Mouse (Mus musculus): Measurements from ENCODE around the gene Mrpl34.
"Not testable (repeated sequence)": the region's sequence is repeated elsewhere in the genome, so short reads cannot be mapped to it uniquely, and the experiment has no call there.

Mrpl34 gene

DNA sequence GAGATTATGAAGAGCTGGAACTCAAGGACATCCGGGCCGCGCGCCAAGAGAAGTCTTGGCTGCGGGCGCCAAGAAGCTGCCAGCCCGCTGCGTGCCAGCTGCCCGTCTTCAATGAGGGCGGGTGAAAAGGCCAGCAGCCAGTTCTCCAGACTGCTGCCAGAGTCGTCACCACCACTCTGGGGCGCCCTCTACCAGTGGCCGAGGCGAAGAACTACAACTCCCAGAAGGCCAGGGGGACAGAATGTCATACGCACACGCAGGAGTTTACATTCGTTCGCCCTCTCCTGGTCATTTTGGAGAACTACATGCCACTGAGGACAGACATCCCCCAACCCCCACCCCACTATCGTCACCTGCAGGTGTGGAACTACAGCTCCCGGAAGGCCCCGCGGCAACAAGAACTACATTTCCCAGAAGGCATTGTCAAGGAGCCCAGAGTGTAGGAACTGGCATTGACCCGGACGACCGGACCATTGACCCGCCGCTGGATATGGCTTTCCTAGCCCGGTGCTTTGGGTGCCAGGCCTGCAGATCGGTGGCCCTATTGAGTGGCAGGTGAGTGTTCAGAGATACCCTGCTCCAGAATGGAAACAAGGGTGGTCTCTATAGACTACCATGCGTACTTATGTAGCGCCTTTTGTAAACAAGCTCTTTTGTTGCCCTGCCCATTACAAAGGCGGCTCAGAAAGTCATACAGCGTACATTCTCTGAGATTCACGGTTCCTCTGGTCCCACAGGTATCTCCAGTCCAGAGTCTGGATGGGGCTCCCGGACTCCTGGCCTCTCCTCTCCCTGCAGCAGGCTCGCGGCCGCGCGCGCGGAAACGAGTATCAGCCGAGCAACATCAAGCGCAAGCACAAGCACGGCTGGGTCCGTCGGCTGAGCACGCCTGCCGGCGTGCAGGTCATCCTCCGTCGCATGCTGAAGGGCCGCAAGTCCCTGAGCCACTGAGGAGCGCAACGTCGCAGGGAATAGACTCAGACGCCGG is at the start of gene Mrpl34:
Gene Mrpl34, plus strand, starts transcription at position 447 of the 988 bp plus-strand sequence.
- DNase-seq (ENCODE audit: low read depth) = peak; percentile 100

DNA sequence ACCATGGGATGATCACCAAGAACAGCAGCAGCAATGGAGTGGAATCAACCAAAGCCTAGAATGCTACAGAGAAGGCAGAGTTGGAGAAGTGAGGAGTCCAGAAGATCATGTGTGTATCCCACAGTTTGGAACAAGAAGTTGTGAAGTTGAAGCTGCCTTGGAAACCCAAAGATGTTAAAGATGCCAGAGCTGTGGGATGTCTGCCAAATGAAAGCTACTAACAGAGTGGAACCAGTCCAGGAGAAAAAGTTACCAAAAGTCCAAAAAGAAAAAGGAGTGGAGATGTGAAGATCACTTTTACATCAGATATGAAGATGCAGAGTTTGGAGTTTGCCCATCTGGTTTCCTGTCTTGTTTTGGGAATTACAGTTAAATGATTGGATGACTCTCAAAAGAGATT is 42.6 kb upstream of the Mrpl34 start:
- DNase-seq (ENCODE audit: low read depth) = no peak

- DNase-seq (ENCODE audit: low read depth) = not testable (repeated sequence)
Observed at GRCm38 (mm10) chr8:71432935-71433334, 31.8 kb upstream of the Mrpl34 start.

GRCm38 (mm10) chr8:71437041-71437440 is 27.7 kb upstream of the Mrpl34 start:
- no peak for DNase-seq (ENCODE audit: low read depth)

DNA sequence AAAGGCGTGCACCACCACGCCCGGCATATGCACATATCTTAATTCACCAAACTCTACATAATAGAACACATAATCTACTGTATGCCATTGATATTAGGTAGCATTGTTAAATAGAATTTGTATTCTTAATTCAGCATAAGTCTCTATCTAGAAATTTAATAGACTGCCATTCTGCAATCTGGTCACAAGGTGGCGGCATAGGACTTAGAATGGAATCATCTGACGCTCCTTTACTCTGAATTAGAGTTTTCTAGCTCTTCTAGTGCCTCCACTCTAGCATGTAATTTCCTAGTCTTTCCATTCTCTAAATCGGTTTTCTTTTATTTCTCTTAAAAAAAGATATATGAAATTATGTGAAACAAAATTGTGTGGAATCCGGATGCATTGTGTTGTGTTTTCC is 23.4 kb upstream of the Mrpl34 start:
- DNase-seq (ENCODE audit: low read depth) = no peak

GRCm38 (mm10) chr8:71445096-71445495 is 19.7 kb upstream of the Mrpl34 start:
- DNase-seq (ENCODE audit: low read depth) = no peak

- DNase-seq (ENCODE audit: low read depth) = no peak
Observed at GRCm38 (mm10) chr8:71451337-71451736, 13.4 kb upstream of the Mrpl34 start.

- DNase-seq (ENCODE audit: low read depth) = no peak
Observed at GRCm38 (mm10) chr8:71451777-71452176, 13.0 kb upstream of the Mrpl34 start.

DNA sequence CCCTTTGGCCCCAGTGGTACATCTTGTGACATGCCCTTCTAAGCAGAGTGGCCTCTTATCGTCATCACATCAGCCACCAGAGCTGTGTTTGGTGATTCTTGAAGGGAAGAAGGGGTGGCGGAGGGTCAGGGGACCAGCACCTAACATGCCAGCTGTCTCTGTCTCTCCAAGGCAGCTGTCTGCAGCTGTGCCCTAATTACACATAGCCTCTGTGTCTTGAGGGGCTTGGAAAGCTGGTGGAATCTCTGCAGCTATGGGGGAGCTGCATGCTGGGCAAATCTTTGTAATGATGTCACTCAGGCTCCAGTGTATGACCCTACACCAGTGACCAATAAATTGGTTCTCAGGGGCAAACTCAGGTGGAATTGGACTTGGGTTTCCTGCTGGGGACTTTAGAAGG is 12.1 kb upstream of the Mrpl34 start:
- no peak for DNase-seq (ENCODE audit: low read depth)

GRCm38 (mm10) chr8:71454668-71455067 is 10.1 kb upstream of the Mrpl34 start:
- no peak for DNase-seq (ENCODE audit: low read depth)

DNA sequence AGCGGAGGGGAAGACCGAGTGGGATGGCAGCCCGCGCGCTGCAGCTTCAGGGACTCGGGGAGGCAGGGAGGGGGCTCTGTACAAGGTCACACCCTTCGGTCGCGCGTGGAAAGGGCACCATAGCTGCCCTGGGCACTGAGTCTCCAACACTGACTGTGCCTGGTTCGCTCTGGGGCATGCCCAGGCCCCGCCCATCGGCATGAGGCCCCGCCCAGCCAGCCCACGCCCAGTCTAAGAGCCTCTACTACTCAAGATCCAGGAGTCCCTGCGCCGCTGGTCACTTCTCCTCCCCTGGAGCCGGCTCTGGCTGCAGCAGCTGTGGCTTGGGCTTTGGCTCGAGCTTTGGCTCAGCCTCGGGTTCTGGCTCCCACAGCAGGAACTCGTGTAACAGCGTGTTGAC is 7.9 kb upstream of the Mrpl34 start:
- no peak for DNase-seq (ENCODE audit: low read depth)

DNA sequence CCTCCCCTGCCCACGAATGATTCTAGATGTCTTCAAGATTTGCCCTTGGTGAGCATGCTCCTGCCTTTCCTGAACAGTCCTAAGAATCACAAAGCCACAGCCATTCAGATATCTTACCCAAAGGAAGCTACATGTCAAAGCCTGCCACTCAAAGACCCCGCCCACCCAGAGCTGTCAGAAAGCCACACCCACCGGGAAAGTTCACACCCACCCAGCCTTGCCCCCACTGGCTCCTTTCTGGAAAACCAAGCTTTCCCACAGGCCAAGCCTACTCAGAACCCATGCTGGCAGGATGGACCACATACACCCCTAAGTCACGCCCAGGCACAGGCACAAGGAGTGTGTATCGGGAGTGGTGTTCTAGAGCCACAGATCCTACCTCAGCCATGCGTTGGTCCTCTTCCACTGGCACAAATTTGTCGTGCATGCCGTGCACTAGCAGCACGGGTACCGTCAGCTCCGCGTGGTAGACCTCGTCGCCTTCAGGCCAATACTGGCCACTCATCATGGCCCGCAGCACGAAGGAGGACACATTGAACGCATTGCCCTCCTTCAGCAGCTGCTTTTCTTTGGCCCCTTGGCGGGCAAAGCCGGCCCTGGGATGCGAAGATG is 7.0 kb upstream of the Mrpl34 start:
- DNase-seq (ENCODE audit: low read depth) = no peak

DNA sequence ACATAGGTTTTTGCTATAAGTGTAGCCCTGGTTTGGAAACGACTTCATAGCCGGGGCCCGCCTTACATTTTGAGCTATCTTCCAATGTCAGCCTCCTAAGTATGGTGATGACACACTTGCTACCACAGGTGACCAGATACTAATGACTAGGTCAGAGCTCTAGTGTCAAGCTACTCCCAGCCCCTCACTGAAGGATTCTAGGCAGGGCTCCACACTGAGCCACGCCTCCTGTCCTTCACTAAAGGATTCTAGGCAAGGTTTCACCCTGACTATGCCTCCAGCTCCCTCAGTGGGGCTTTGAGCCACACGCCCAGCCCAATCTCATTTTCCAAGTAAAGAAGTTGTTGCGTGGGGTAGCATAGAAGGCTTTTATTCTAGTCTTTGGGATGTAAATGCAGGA is 4.0 kb upstream of the Mrpl34 start:
- DNase-seq (ENCODE audit: low read depth) = no peak

- no peak for DNase-seq (ENCODE audit: low read depth)
Observed at GRCm38 (mm10) chr8:71461152-71461840, 3.5 kb upstream of the Mrpl34 start.

GRCm38 (mm10) chr8:71462191-71462590 is 2.6 kb upstream of the Mrpl34 start:
- no peak for DNase-seq (ENCODE audit: low read depth)

DNA sequence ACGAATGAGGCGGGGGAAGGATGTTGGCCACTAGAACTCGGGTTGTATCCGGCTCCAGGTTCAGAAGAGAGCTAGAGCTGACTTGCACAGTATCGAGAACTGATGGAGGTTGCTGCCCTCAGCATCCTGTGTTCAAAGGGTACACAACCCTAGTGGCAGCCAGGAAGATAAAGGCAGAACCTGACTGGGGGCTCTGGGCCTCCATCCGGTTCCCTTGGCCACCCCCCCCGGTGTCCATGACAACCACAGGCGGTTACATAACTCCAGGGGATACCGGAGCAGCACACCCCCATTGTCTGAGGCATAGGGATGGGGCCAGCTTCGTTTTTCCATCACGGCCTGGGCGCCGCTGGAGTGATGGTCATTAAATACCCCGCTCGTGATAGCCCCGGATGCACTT is 2.0 kb upstream of the Mrpl34 start:
- no peak for DNase-seq (ENCODE audit: low read depth)

- peak; percentile 88 for DNase-seq (ENCODE audit: low read depth)
Observed at GRCm38 (mm10) chr8:71463188-71464033, 1.3 kb upstream of the Mrpl34 start, which contains the start of gene Abhd8. Abhd8 (minus strand) TSS chr8:71463655.

DNA sequence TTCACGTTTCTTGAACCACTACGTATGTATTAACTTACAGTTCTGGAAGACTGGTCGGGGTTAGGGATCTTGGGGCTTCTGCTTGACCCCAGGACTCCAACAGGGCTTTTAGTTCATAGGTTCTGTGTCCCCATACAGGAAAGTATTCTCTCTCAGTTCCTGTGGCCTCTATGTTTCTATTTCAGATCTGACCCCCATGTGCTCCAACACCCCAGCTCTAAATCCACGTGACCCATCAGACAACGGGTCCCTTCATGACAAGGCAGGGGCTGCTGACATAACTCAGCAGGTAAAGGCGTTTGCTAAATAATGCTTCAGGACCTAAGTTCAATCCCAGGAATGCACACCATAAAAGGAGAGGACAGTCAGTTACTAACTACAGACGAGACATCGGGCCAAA is 974 bp downstream of the Mrpl34 start:
- no peak for DNase-seq (ENCODE audit: low read depth)

GRCm38 (mm10) chr8:71466198-71466597 is 1.4 kb downstream of the Mrpl34 start:
- no peak for DNase-seq (ENCODE audit: low read depth)

GRCm38 (mm10) chr8:71467201-71467600 is 2.4 kb downstream of the Mrpl34 start:
- DNase-seq (ENCODE audit: low read depth) = no peak

DNA sequence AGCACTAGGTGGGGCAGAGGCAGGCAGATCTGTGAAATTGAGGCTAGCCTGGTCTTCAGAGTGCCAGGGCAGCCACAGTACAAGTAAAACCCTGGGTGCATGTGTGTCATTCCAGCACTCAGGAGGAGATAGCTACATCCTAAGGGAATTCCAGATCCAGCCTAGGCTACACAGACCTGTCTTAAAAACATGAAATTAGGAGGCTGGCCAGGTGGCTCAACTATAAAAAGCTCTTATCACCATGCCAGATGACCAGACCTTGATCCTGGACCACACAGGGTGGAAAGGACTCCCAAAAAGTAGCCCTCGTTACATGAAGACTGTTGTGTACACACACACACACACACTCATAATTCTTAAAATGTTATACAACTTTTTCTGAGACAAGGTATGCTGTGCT is 3.2 kb downstream of the Mrpl34 start:
- no peak for DNase-seq (ENCODE audit: low read depth)

DNA sequence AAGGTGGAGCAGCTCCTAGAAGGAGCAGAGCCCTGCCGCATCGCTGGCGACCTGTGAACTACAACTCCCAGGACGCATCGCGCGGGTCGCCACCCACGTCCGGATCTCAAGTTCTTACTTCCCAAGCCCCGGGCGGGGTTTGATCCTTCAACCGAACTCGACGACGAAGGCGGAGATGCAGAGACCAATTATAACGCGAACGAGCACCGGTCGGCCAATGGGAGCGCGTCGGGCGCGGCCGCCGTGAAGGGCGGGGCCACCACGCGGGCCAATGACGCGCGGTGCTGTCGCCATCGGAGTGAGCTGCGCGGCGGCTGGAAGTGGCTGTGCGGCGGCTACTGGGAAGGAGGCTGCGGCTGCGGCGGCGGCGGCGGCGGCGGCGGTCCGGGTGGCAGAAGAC is 4.2 kb downstream of the Mrpl34 start, which contains the start of gene Dda1:
Gene Dda1, plus strand, starts transcription at position 284 of the 400 bp plus-strand sequence.
- DNase-seq (ENCODE audit: low read depth) = peak; percentile 97
